Mouse (Mus musculus): ENCODE results near the gene Gm10974. TPM values are rescaled to one million over a fixed set of nuclear protein-coding genes. Genes with fewer than 3 reads are reported as not detected.

Gm10974 gene
- polyA plus RNA-seq, 1 experiment, result not detected

GRCm38 (mm10) chr7:66397288-66397687, 31.6 kb downstream of the Gm10974 start:
- no peak overlapping the region for H3K4me3 ChIP-seq (replicated peaks)
- TF ChIP-seq GATA1 (IDR thresholded peaks at IDR 0.05; ENCODE audit: borderline replicate concordance, low read length), result no peak
- no peak for TF ChIP-seq FLI1 (IDR thresholded peaks at IDR 0.05; ENCODE audit: low read length)
- peaks cover 5% of the 10 kb centered on the region; the same call in 1 of the 2 replicates for H3K9me3 ChIP-seq
- H3K27me3 ChIP-seq (replicated peaks), result peaks cover 40% of the 10 kb centered on the region
- no peaks in the 10 kb centered on the region for H3K36me3 ChIP-seq (replicated peaks; ENCODE audit: low read length)
- H3K4me1 ChIP-seq, result peaks cover 17% of the 10 kb centered on the region

- Histone ChIP-seq H3K4me3 (replicated peaks) (no peak overlapping the region), H3K27me3 (replicated peaks) (peaks cover 48% of the 10 kb centered on the region), H3K4me1 (peaks cover 43% of the 10 kb centered on the region), H3K36me3 (replicated peaks; ENCODE audit: low read length) (no peaks in the 10 kb centered on the region), H3K9me3 (no peaks in the 10 kb centered on the region)
- TF ChIP-seq GATA1 (IDR thresholded peaks at IDR 0.05; ENCODE audit: borderline replicate concordance, low read length), result no peak
- no peak for TF ChIP-seq FLI1 (IDR thresholded peaks at IDR 0.05; ENCODE audit: low read length)
These were observed 35.9 kb downstream of the Gm10974 start for GRCm38 (mm10) chr7:66401605-66402004.

GRCm38 (mm10) chr7:66402876-66403275, 37.2 kb downstream of the Gm10974 start:
- no peak overlapping the region for H3K4me3 ChIP-seq (replicated peaks)
- peaks cover 52% of the 10 kb centered on the region for H3K27me3 ChIP-seq (replicated peaks)
- no peaks in the 10 kb centered on the region for H3K36me3 ChIP-seq (replicated peaks; ENCODE audit: low read length)
- H3K4me1 ChIP-seq, result peaks cover 48% of the 10 kb centered on the region
- TF ChIP-seq FLI1 (IDR thresholded peaks at IDR 0.05; ENCODE audit: low read length), result no peak
- TF ChIP-seq GATA1 (IDR thresholded peaks at IDR 0.05; ENCODE audit: borderline replicate concordance, low read length), result no peak
- no peaks in the 10 kb centered on the region for H3K9me3 ChIP-seq

- H3K4me1 ChIP-seq, result peaks cover 46% of the 10 kb centered on the region
- H3K9me3 ChIP-seq, result no peaks in the 10 kb centered on the region
- TF ChIP-seq GATA1 (IDR thresholded peaks at IDR 0.05; ENCODE audit: borderline replicate concordance, low read length) (no peak), FLI1 (IDR thresholded peaks at IDR 0.05; ENCODE audit: low read length) (no peak)
- no peaks in the 10 kb centered on the region for H3K36me3 ChIP-seq (replicated peaks; ENCODE audit: low read length)
- peaks cover 49% of the 10 kb centered on the region for H3K27me3 ChIP-seq (replicated peaks)
- peak overlapping the region; percentile 4 for H3K4me3 ChIP-seq (replicated peaks)
These were observed 38.4 kb downstream of the Gm10974 start for GRCm38 (mm10) chr7:66404141-66404540.

- Histone ChIP-seq H3K36me3 (replicated peaks; ENCODE audit: low read length) (no peaks in the 10 kb centered on the region), H3K27me3 (replicated peaks) (peaks cover 46% of the 10 kb centered on the region), H3K4me1 (peaks cover 49% of the 10 kb centered on the region), H3K9me3 (no peaks in the 10 kb centered on the region), H3K4me3 (replicated peaks) (peak overlapping the region; percentile 24)
- TF ChIP-seq FLI1 (IDR thresholded peaks at IDR 0.05; ENCODE audit: low read length) (no peak), GATA1 (IDR thresholded peaks at IDR 0.05; ENCODE audit: borderline replicate concordance, low read length) (no peak)
These were observed 39.1 kb downstream of the Gm10974 start for GRCm38 (mm10) chr7:66404802-66405201.

GRCm38 (mm10) chr7:66405541-66405940, 39.8 kb downstream of the Gm10974 start:
- Histone ChIP-seq H3K36me3 (replicated peaks; ENCODE audit: low read length) (no peaks in the 10 kb centered on the region), H3K27me3 (replicated peaks) (peaks cover 45% of the 10 kb centered on the region), H3K4me3 (replicated peaks) (no peak overlapping the region), H3K9me3 (no peaks in the 10 kb centered on the region), H3K4me1 (peaks cover 49% of the 10 kb centered on the region)
- no peak for TF ChIP-seq GATA1 (IDR thresholded peaks at IDR 0.05; ENCODE audit: borderline replicate concordance, low read length)
- no peak for TF ChIP-seq FLI1 (IDR thresholded peaks at IDR 0.05; ENCODE audit: low read length)

GRCm38 (mm10) chr7:66405951-66406721, 40.4 kb downstream of the Gm10974 start:
- TF ChIP-seq FLI1 (IDR thresholded peaks at IDR 0.05; ENCODE audit: low read length) (no peak), GATA1 (IDR thresholded peaks at IDR 0.05; ENCODE audit: borderline replicate concordance, low read length) (no peak)
- Histone ChIP-seq H3K9me3 (no peaks in the 10 kb centered on the region), H3K4me3 (replicated peaks) (no peak overlapping the region), H3K36me3 (replicated peaks; ENCODE audit: low read length) (no peaks in the 10 kb centered on the region), H3K4me1 (peaks cover 54% of the 10 kb centered on the region), H3K27me3 (replicated peaks) (peaks cover 45% of the 10 kb centered on the region)

GRCm38 (mm10) chr7:66406971-66407370, 41.3 kb downstream of the Gm10974 start:
- Histone ChIP-seq H3K4me1 (peaks cover 59% of the 10 kb centered on the region), H3K4me3 (replicated peaks) (no peak overlapping the region), H3K36me3 (replicated peaks; ENCODE audit: low read length) (no peaks in the 10 kb centered on the region), H3K27me3 (replicated peaks) (peaks cover 46% of the 10 kb centered on the region), H3K9me3 (no peaks in the 10 kb centered on the region)
- TF ChIP-seq GATA1 (IDR thresholded peaks at IDR 0.05; ENCODE audit: borderline replicate concordance, low read length), result no peak
- no peak for TF ChIP-seq FLI1 (IDR thresholded peaks at IDR 0.05; ENCODE audit: low read length)

- Histone ChIP-seq H3K36me3 (replicated peaks; ENCODE audit: low read length) (no peaks in the 10 kb centered on the region), H3K9me3 (no peaks in the 10 kb centered on the region), H3K27me3 (replicated peaks) (peaks cover 58% of the 10 kb centered on the region), H3K4me1 (peaks cover 46% of the 10 kb centered on the region), H3K4me3 (replicated peaks) (no peak overlapping the region)
- TF ChIP-seq GATA1 (IDR thresholded peaks at IDR 0.05; ENCODE audit: borderline replicate concordance, low read length), result no peak
These were observed 43.7 kb downstream of the Gm10974 start for GRCm38 (mm10) chr7:66409433-66409832.

- no peaks in the 10 kb centered on the region for H3K36me3 ChIP-seq (replicated peaks; ENCODE audit: low read length)
- peaks cover 47% of the 10 kb centered on the region for H3K27me3 ChIP-seq (replicated peaks)
- TF ChIP-seq FLI1 (IDR thresholded peaks at IDR 0.05; ENCODE audit: low read length), result no peak
- no peak for TF ChIP-seq GATA1 (IDR thresholded peaks at IDR 0.05; ENCODE audit: borderline replicate concordance, low read length)
These were observed 47.4 kb downstream of the Gm10974 start for GRCm38 (mm10) chr7:66413093-66413492.

More at GRCm38 (mm10) chr7:66413093-66413492, 47.4 kb downstream of the Gm10974 start:
- Histone ChIP-seq H3K9me3 (no peaks in the 10 kb centered on the region), H3K4me1 (peaks cover 24% of the 10 kb centered on the region), H3K4me3 (replicated peaks) (no peak overlapping the region)
